Mouse (Mus musculus): ENCODE measurements around the gene Rab21. TPM values are rescaled to one million over a fixed set of nuclear protein-coding genes. Genes with fewer than 3 reads are reported as not detected.

Rab21 gene
- total RNA-seq, 2 experiments from 2014 or later = 43.7 to 46.2 TPM

GRCm38 (mm10) chr10:115297582-115297981, 17.8 kb downstream of the Rab21 start:
- intact Hi-C loops (cut with DNase I) = no loop called here
- no peak for DNase-seq (ENCODE audit: extremely low spot score in 1 of 2, low spot score in 2 of 2)

- no peak for DNase-seq (ENCODE audit: extremely low spot score in 1 of 2, low spot score in 2 of 2)
Measured at GRCm38 (mm10) chr10:115296401-115296935, 18.9 kb downstream of the Rab21 start.

GRCm38 (mm10) chr10:115295162-115295561, 20.2 kb downstream of the Rab21 start:
- intact Hi-C loops (cut with DNase I) = no loop called here
- DNase-seq (ENCODE audit: extremely low spot score in 1 of 2, low spot score in 2 of 2) = no peak

More at GRCm38 (mm10) chr10:115296401-115296935, 18.9 kb downstream of the Rab21 start:
- intact Hi-C loops (cut with DNase I) = no loop called here

GRCm38 (mm10) chr10:115294715-115295114, 20.7 kb downstream of the Rab21 start:
- intact Hi-C loops (cut with DNase I) = no loop called here

GRCm38 (mm10) chr10:115293946-115294345, 21.4 kb downstream of the Rab21 start:
- intact Hi-C loops (cut with DNase I) = no loop called here

More at GRCm38 (mm10) chr10:115294715-115295114, 20.7 kb downstream of the Rab21 start:
- DNase-seq (ENCODE audit: extremely low spot score in 1 of 2, low spot score in 2 of 2) = no peak

GRCm38 (mm10) chr10:115290671-115291070, 24.7 kb downstream of the Rab21 start:
- intact Hi-C loops (cut with DNase I) = no loop called here
- DNase-seq (ENCODE audit: extremely low spot score in 1 of 2, low spot score in 2 of 2) = no peak

More at GRCm38 (mm10) chr10:115293946-115294345, 21.4 kb downstream of the Rab21 start:
- DNase-seq (ENCODE audit: extremely low spot score in 1 of 2, low spot score in 2 of 2) = no peak

DNA sequence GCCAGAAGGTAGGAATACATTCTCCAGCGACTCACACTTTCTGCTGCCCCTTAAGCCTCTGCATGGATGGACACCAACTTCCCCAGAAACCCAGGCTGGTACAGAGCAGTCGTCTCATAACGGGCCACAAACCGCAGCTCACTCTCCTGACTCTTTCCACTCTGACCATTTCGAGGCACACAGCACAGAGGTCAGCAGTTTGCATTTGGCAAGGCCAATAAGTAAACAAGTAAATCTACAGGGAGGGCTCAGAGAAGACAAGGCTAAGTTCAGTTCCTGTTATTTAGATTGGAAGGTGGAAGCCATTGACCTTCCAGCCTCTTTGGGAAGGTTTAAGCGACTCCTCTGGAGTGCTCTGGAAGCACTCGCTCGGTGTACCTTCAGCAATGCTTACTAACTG, 26.5 kb downstream of the Rab21 start:
- no peak for DNase-seq (ENCODE audit: extremely low spot score in 1 of 2, low spot score in 2 of 2)
- intact Hi-C loops (cut with DNase I) = no loop called here

DNA sequence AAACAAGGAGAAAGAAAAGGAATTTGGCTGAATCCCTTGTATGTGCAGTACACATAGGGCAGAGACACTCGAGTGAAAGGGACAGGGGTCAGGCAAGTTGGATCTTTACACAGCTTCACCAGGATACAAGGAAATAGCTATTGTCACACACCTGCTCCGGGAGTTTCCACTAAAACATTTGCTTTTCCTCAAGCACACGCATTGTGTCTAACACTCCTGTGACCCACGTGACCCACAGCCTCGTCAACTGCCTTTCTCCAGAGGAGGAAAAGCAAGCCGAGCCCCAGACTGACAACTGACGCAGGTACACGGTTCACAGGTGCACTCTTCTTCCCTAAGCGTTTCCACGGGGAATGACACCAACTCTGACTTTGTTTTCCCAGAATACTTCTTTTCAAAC, 31.2 kb downstream of the Rab21 start:
- intact Hi-C loops (cut with DNase I) = no loop called here
- DNase-seq (ENCODE audit: extremely low spot score in 1 of 2, low spot score in 2 of 2) = no peak

DNA sequence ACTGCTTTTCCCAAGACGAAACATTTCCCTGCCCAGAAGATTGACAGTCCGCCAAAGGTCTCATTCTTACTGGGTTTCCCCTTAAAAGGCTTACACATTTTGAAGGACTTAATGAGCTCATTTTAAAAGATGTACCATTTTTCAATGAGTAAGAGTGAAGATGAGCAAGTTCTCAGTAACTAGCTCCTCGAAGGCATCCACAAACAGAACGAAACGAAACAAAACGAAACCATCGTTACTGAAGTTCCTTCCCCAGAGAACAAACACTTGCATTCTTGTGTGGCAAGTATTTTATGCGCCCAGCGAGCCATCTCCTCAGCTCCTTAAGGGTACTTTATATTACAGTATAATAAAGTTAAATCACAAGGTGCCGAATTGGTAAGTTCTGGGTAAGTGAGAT, 34.0 kb downstream of the Rab21 start:
- intact Hi-C loops (cut with DNase I) = no loop called here

GRCm38 (mm10) chr10:115271649-115272048, 43.7 kb downstream of the Rab21 start:
- no peak for DNase-seq (ENCODE audit: extremely low spot score in 1 of 2, low spot score in 2 of 2)
- intact Hi-C loops (cut with DNase I) = no loop called here

More for the DNA sequence above, 34.0 kb downstream of the Rab21 start:
- DNase-seq (ENCODE audit: extremely low spot score in 1 of 2, low spot score in 2 of 2) = no peak

GRCm38 (mm10) chr10:115270612-115271390, 44.6 kb downstream of the Rab21 start:
- intact Hi-C loops (cut with DNase I) = no loop called here
- DNase-seq (ENCODE audit: extremely low spot score in 1 of 2, low spot score in 2 of 2) = no peak

DNA sequence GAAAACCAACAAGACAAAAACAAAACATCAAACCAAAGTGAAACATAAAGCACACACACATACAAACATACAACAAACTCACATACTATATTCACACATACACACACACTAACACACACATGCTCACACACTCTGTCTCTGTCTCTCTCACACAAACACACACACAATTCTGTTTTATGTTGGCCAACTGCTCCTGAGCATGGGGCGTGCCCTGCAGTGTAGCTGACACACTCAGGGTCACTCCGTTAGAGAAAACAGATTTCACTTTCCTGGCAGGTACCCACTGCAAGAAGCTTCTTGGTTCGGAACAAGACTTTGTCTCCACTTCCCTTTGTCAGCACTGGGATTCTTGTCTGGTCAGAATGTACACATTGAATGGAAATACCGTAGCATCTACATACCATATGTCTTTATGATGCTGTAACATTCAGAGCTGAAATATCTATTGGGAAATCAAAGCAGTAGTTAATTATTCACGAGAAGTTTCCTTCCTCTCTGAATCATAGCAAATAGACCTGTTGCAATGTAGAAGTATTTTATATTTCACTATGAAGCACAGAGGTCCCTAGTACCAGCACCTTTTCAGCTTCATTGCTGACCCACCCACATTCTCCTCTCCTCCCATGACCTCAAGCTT, 52.4 kb downstream of the Rab21 start:
- intact Hi-C loops (cut with DNase I) = no loop called here
- DNase-seq (ENCODE audit: extremely low spot score in 1 of 2, low spot score in 2 of 2) = no peak

DNA sequence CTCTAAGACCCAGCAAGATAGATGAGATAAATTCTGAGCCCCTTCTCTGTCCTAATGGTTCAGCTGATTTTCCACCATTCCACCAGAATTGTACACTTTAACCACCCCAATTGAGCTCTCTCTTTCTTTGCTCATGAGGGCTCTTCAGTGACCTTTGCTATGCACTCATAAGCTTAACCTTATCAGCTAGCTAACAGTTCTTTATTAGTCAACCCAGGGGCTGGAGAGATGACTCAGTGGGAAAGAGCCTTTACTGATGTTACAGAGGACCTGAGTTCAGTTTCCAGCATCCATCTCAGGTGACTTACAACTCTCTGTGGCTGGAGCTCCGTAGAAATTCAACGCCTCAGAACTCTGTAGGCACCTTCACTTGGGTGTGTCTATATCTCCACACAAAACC, 53.1 kb downstream of the Rab21 start:
- intact Hi-C loops (cut with DNase I) = no loop called here
- DNase-seq (ENCODE audit: extremely low spot score in 1 of 2, low spot score in 2 of 2) = no peak

GRCm38 (mm10) chr10:115261428-115261827, 54.0 kb downstream of the Rab21 start:
- intact Hi-C loops (cut with DNase I) = no loop called here
- DNase-seq (ENCODE audit: extremely low spot score in 1 of 2, low spot score in 2 of 2) = no peak

- intact Hi-C loops (cut with DNase I) = no loop called here
- no peak for DNase-seq (ENCODE audit: extremely low spot score in 1 of 2, low spot score in 2 of 2)
Measured at GRCm38 (mm10) chr10:115256162-115256561, 59.2 kb downstream of the Rab21 start.

DNA sequence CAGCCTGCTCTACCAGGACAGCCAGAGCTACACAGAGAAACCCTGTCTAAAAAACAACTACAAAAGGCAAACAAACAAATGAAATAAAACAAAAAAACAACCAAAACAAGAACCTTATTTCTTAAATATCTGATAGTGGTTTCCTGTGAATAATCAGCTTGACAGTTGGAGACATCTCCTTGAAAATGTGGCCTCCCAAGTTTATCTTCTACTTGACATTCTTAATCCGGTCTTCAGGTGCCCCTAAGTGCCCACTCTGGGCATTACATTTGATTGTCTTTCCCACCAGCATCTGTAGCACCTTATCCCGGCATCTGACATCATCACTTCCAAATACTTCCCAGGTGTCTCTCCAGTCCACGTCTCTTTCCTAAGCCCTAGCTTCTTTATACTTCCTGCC, 61.9 kb downstream of the Rab21 start:
- no peak for DNase-seq (ENCODE audit: extremely low spot score in 1 of 2, low spot score in 2 of 2)
- intact Hi-C loops (cut with DNase I) = loop anchor here (5.0 kb wide), 1 partner anchor 59 kb away; no protein-coding TSS in a partner anchor

GRCm38 (mm10) chr10:115252321-115252757, 63.1 kb downstream of the Rab21 start:
- no peak for DNase-seq (ENCODE audit: extremely low spot score in 1 of 2, low spot score in 2 of 2)
- intact Hi-C loops (cut with DNase I) = loop anchor here (5.0 kb wide), 1 partner anchor 60 kb away; no protein-coding TSS in a partner anchor

- DNase-seq (ENCODE audit: extremely low spot score in 1 of 2, low spot score in 2 of 2) = peak; percentile 97 to 98
- intact Hi-C loops (cut with DNase I) = loop anchor here (5.0 kb wide), 1 partner anchor 61 kb away; no protein-coding TSS in a partner anchor
Measured at GRCm38 (mm10) chr10:115251088-115251934, 64.1 kb downstream of the Rab21 start, which contains the start of gene Tbc1d15. Gene Tbc1d15 (minus strand): TSS chr10:115251467.

Data from left cerebral cortex, postnatal 10 days (tissue).